12 mouse cellular contexts compared by ENCODE assay signal in the genomic region with DNA sequence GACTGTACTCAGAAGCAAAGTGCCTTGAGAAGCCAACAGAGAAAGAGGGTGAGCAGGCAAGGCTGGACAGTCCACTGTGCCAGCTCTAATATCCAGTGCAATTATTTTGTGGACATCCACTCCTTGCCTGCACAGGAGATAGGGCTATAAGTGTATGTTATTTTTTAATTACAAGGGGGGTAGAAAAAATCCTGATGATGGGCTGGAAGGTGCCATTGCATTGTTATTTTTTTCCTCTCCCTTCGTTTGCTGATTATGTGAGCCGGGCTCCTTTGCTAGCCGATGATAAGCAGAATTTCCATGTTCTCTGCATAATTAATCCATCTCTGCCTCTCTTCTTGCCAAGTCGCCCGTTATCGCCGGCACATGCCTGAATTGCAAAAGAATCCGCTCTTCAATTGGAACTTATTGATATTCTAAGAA.
DNase-seq lines count a peak whose midpoint lies in the region; ATAC-seq and TF ChIP-seq lines count a peak whose summit lies in the region.
"Had no signal": no experiment of that assay in that cellular context is flagged by ENCODE, and none has a peak within 500 bp of the region (broad histone marks: within the 10 kb centered on the region; RNA-seq: fewer than 3 reads in every experiment).

No protein-coding gene starts in this region.

- H3K27ac ChIP-seq in left cerebral cortex, adult 2 months = no peak overlapping the region
- no peak overlapping the region for H3K27ac ChIP-seq in hindbrain, embryonic 16.5 days (ENCODE audit: low read depth, low read length)
- H3K27ac ChIP-seq: embryonic facial prominence, embryonic 12.5 days; neural tube, embryonic 12.5 days had no signal

- no peaks in the 10 kb centered on the region for H3K27me3 ChIP-seq in hindbrain, embryonic 16.5 days (replicated peaks; ENCODE audit: control insufficient read depth, insufficient read depth, low read length)
- H3K27me3 ChIP-seq: embryonic facial prominence, embryonic 12.5 days; neural tube, embryonic 12.5 days had no signal

- peak; percentile 48; the same call in 1 of the 2 replicates for ATAC-seq in hindbrain, embryonic 16.5 days
- no peak for ATAC-seq in megakaryocyte progenitor cell, adult 5-6 weeks (replicated peaks; ENCODE audit: poor library complexity)

- 44% methylated on average over 8 of the region's 8 CpGs for WGBS in hindbrain, embryonic 16.5 days

- 0 out of 2 replicates have a peak overlapping the region, but pooled peaks have one; percentile 18 for H3K9ac ChIP-seq in hindbrain, embryonic 16.5 days (ENCODE audit: low read depth, low read length)
- H3K9ac ChIP-seq: embryonic facial prominence, embryonic 12.5 days; neural tube, embryonic 12.5 days had no signal

- peak overlapping the region; percentile 41 for H3K4me3 ChIP-seq in left cerebral cortex, adult 2 months
- H3K4me3 ChIP-seq in hindbrain, embryonic 16.5 days (ENCODE audit: low read length) = peak overlapping the region; percentile 21; the same call in 1 of the 2 replicates
- H3K4me3 ChIP-seq: embryonic facial prominence, embryonic 12.5 days; neural tube, embryonic 12.5 days had no signal

- TF ChIP-seq CTCF in left cerebral cortex, adult 2 months (IDR thresholded peaks at IDR 0.05) = no peak

- intact Hi-C loops in left cerebral cortex, adult 2 months (cut with DNase I) = no loop called here
- intact Hi-C loops in left cerebral cortex, postnatal 36 days (cut with DNase I) = no loop called here

- no peaks in the 10 kb centered on the region for H3K9me3 ChIP-seq in hindbrain, embryonic 16.5 days (ENCODE audit: control insufficient read depth, low read length)
- H3K9me3 ChIP-seq: embryonic facial prominence, embryonic 12.5 days; neural tube, embryonic 12.5 days had no signal

- H3K36me3 ChIP-seq in hindbrain, embryonic 16.5 days (ENCODE audit: control insufficient read depth, insufficient read depth, low read length) = no peaks in the 10 kb centered on the region
- H3K36me3 ChIP-seq: embryonic facial prominence, embryonic 12.5 days; neural tube, embryonic 12.5 days had no signal

- no peaks in the 10 kb centered on the region for H3K4me1 ChIP-seq in hindbrain, embryonic 16.5 days (ENCODE audit: control insufficient read depth, insufficient read depth, low read depth, low read length)
- H3K4me1 ChIP-seq: embryonic facial prominence, embryonic 12.5 days; neural tube, embryonic 12.5 days had no signal

- DNase-seq in left cerebral cortex, adult 2 months (ENCODE audit: extremely low spot score in 1 of 2, low spot score in 2 of 2) = no peak
- DNase-seq in left cerebral cortex, postnatal 36 days (ENCODE audit: low spot score in 2 of 2) = no peak
- DNase-seq in cerebellum, adult 11 months = peak; percentile 38
- DNase-seq in cerebellum, postnatal 14 days = peak; percentile 61 to 74
- no peak for DNase-seq in kidney, postnatal 14 days
- DNase-seq in spleen, postnatal 4 days (ENCODE audit: low spot score in 2 of 2) = no peak
- DNase-seq: heart, adult 18-20 months; heart, postnatal 36 days had no signal

- peak overlapping the region; percentile 42 for H3K4me2 ChIP-seq in hindbrain, embryonic 16.5 days (ENCODE audit: low read length)
- H3K4me2 ChIP-seq: embryonic facial prominence, embryonic 12.5 days; neural tube, embryonic 12.5 days had no signal

Comparison
In these comparisons a context has a peak if more than half of its experiments do, and no peak if none do; other contexts are left out.
1. DNase-seq: peak in cerebellum, adult 11 months (single experiment) and cerebellum, postnatal 14 days (2 of 2); none in left cerebral cortex, adult 2 months (0 of 2), left cerebral cortex, postnatal 36 days (0 of 2), kidney, postnatal 14 days (single experiment) and spleen, postnatal 4 days (0 of 2).